In the genomic region with DNA sequence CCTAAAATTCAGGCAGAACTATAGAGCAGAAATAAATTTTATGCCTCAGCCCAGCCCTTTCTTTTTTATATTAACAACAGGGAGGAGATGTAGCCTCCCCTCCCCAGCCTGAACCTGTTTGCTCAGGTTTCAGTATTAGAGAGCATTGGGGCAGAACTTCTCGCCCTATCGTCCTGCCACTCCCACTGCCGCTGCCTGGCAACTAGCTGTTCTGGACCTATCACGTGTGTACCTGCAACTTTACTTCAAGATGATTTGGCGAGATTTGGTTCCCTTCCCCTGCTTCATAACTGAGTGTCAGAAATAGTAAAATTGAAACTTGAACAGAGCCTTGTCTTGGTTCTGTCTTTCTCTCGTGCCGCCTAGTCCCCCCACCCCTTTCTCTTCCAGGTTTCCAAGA, we compare ENCODE assay signal across 36 mouse cellular contexts. TPM values are rescaled to one million over a fixed set of nuclear protein-coding genes. Genes with fewer than 3 reads are reported as not detected.
"Had no signal": no experiment of that assay in that cellular context is flagged by ENCODE, and none has a peak within 500 bp of the region (broad histone marks: within the 10 kb centered on the region; RNA-seq: fewer than 3 reads in every experiment).

No protein-coding gene starts in this region.

RNA-seq across cellular contexts. Expression of a gene that starts 50.1 kb away (rescaled TPM):
- total RNA-seq: gastrocnemius, adult 2 months; gastrocnemius, postnatal 10 days; gastrocnemius, postnatal 4 days; granulocyte monocyte progenitor cell, adult 5-6 weeks; heart, adult 18-20 months; heart, adult 8-10 months; heart, postnatal 10 days; heart, postnatal 25 days; heart, postnatal 4 days; layer of hippocampus, adult 2 months; layer of hippocampus, postnatal 10 days; layer of hippocampus, postnatal 25 days; left cerebral cortex, adult 2 months; left cerebral cortex, postnatal 14 days; left cerebral cortex, postnatal 36 days had no signal
- polyA plus RNA-seq: frontal cortex, adult 2 months; heart, embryonic 10.5 days; heart, embryonic 12.5 days; heart, embryonic 14.5 days; heart, embryonic 16.5 days; hindbrain, embryonic 10.5 days; hindbrain, embryonic 12.5 days; hindbrain, embryonic 14.5 days; hindbrain, embryonic 16.5 days; intestine, embryonic 14.5 days; intestine, embryonic 16.5 days; kidney, embryonic 14.5 days; kidney, embryonic 16.5 days; limb, embryonic 10.5 days; limb, embryonic 12.5 days; liver, embryonic 11.5 days; liver, embryonic 13.5 days; liver, embryonic 15.5 days; liver, postnatal 0 days had no signal

RNA-seq across cellular contexts. Expression of a gene that starts 56.0 kb away (rescaled TPM):
- total RNA-seq: gastrocnemius, adult 2 months; gastrocnemius, postnatal 10 days; gastrocnemius, postnatal 25 days; gastrocnemius, postnatal 4 days; granulocyte monocyte progenitor cell, adult 5-6 weeks; heart, adult 18-20 months; heart, adult 8-10 months; heart, postnatal 10 days; heart, postnatal 25 days; heart, postnatal 4 days; layer of hippocampus, adult 2 months; layer of hippocampus, postnatal 10 days; layer of hippocampus, postnatal 25 days; left cerebral cortex, adult 2 months; left cerebral cortex, postnatal 14 days; left cerebral cortex, postnatal 36 days had no signal
- polyA plus RNA-seq: frontal cortex, adult 2 months; heart, embryonic 10.5 days; heart, embryonic 12.5 days; heart, embryonic 14.5 days; heart, embryonic 16.5 days; hindbrain, embryonic 10.5 days; hindbrain, embryonic 12.5 days; hindbrain, embryonic 14.5 days; intestine, embryonic 14.5 days; intestine, embryonic 16.5 days; kidney, embryonic 14.5 days; kidney, embryonic 16.5 days; limb, embryonic 10.5 days; limb, embryonic 12.5 days; limb, embryonic 14.5 days; liver, embryonic 11.5 days; liver, embryonic 13.5 days; liver, embryonic 15.5 days; liver, postnatal 0 days had no signal

RNA-seq across cellular contexts. Expression of a gene that starts 59.6 kb away (rescaled TPM):
- total RNA-seq: gastrocnemius, adult 2 months; gastrocnemius, postnatal 10 days; gastrocnemius, postnatal 25 days; gastrocnemius, postnatal 4 days; granulocyte monocyte progenitor cell, adult 5-6 weeks; heart, adult 18-20 months; heart, adult 8-10 months; heart, postnatal 10 days; heart, postnatal 25 days; heart, postnatal 4 days; layer of hippocampus, adult 2 months; layer of hippocampus, postnatal 10 days; layer of hippocampus, postnatal 25 days; left cerebral cortex, adult 2 months; left cerebral cortex, postnatal 14 days; left cerebral cortex, postnatal 36 days had no signal
- polyA plus RNA-seq: frontal cortex, adult 2 months; heart, embryonic 10.5 days; heart, embryonic 12.5 days; heart, embryonic 14.5 days; heart, embryonic 16.5 days; hindbrain, embryonic 10.5 days; hindbrain, embryonic 12.5 days; hindbrain, embryonic 14.5 days; hindbrain, embryonic 16.5 days; intestine, embryonic 14.5 days; intestine, embryonic 16.5 days; kidney, embryonic 14.5 days; kidney, embryonic 16.5 days; limb, embryonic 10.5 days; limb, embryonic 12.5 days; limb, embryonic 14.5 days; liver, embryonic 11.5 days; liver, embryonic 13.5 days; liver, embryonic 15.5 days; liver, postnatal 0 days had no signal
